Mouse (Mus musculus): Measurements from ENCODE around the gene Gja1.

DNA sequence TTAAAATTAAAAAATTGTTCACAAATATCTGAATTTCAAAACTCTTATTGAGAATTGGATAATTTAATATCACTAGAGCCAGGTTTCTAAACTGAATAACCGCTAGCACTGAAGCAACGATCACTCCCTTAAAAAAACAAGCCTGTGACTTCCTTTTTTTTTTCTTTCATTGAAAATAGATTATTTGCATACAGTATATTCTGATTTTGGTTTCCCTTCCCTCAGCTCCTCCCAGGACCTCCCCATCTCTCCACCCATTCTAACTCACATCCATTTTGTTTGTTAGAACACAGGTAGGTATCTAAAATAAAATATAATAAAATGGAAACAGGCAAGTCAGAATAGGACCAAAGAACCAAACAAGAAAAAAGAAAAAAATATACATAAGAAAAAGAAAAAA, 50.7 kb downstream of the Gja1 start:
- TF ChIP-seq GATA1 (IDR thresholded peaks at IDR 0.05; ENCODE audit: borderline replicate concordance, low read length) (no peak), CTCF (IDR thresholded peaks at IDR 0.05; ENCODE audit: low read depth, low read length) (no peak)
